Mouse (Mus musculus): ENCODE measurements around the gene Phyhipl. TPM values are rescaled to one million over a fixed set of nuclear protein-coding genes. Genes with fewer than 3 reads are reported as not detected.

Gene Phyhipl
- polyA plus RNA-seq, 1 experiment, result 0.08 TPM

DNA sequence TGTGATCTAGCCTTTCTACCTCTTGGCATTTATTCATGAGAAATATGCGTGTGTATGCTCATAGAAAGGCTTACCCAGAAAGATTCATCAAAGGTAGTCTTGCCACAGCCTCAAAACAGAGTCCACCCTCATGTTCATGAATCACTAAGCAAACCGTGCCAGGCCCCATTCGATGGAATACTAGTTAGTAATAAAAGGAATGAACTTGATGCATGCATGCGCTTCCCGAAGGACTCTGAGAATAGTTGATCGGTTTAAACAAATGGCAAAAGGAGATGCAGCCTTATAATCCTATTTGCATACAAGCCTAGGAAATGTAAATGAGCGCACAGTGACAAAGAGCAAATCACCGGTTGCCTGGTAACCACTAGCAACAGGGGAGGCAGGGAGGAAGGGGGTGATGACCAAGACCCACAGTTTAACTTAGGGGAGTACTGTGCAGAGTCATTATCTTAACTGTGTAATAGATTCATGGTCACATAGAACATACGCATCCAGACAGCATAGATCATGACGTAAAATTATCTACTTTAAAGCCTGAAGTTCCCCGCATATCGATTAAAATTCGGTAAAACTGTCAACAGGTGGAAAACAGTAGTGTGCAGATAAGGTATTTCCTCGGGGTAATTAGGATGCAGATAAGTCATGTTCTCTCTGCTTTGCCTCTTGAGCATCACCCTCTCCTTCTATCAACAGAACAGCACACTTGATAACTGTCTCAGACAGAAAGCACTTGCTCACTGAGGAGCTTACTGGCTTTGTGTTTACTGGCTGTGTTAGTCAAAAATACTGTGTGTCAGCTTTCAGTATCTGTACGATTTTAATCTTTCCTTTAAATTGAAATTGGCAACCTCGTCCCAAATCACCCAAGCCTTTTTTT is 3.8 kb downstream of the Phyhipl start:
- H3K27me3 ChIP-seq (ENCODE audit: control insufficient read depth, insufficient read depth, insufficient read length), result no peaks in the 10 kb centered on the region
- H3K36me3 ChIP-seq (ENCODE audit: control insufficient read depth, insufficient read depth), result no peaks in the 10 kb centered on the region
- no peaks in the 10 kb centered on the region for H3K79me2 ChIP-seq (ENCODE audit: control insufficient read depth, insufficient read depth)
- TF ChIP-seq SRF (IDR thresholded peaks at IDR 0.05; ENCODE audit: control insufficient read depth, insufficient read length, low read depth) (no peak), MAX (IDR thresholded peaks at IDR 0.05; ENCODE audit: low read depth) (no peak), CEBPB (IDR thresholded peaks at IDR 0.05; ENCODE audit: insufficient read depth, poor library complexity, severe bottlenecking) (no peak), POLR2A (IDR thresholded peaks at IDR 0.05; ENCODE audit: insufficient read length, low read depth) (no peak), REST (IDR thresholded peaks at IDR 0.05; ENCODE audit: insufficient read depth, insufficient read length) (no peak), POLR2AphosphoS2 (IDR thresholded peaks at IDR 0.05; ENCODE audit: insufficient read length, low read depth) (no peak), TCF3 (IDR thresholded peaks at IDR 0.05; ENCODE audit: insufficient read length, low read depth) (no peak), TCF12 (IDR thresholded peaks at IDR 0.05; ENCODE audit: insufficient read depth, poor library complexity, severe bottlenecking) (no peak), MYOG (IDR thresholded peaks at IDR 0.05; ENCODE audit: control insufficient read depth in 1 of 3, insufficient read depth in 1 of 3, insufficient read length in 2 of 3, low read depth in 2 of 3) (no peak)
- no peak overlapping the region for H3K4me2 ChIP-seq (ENCODE audit: low read depth)
- no peak overlapping the region for H3ac ChIP-seq (ENCODE audit: control insufficient read depth, insufficient read length)
- no peak overlapping the region for H3K4me3 ChIP-seq

DNA sequence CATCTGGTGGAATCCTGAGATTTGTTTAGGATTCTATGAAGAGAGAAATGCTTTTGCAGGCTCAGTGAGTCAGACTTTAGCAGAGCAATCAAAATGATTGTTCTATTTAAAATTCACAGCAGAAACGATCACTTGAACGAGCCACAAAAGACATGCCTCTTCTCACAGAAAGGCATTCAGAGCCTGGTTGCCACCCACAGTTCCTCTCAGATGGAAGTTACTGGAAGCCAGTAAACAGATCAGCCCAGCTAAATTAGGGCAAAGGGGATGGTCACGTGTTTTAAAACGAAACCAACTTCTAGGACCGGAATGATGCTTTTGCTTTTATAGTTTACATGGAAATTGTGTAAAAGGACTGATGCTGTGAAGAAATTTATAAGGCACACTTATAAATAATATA is 6.9 kb downstream of the Phyhipl start:
- TF ChIP-seq MYOG (IDR thresholded peaks at IDR 0.05; ENCODE audit: control insufficient read depth in 1 of 3, insufficient read depth in 1 of 3, insufficient read length in 2 of 3, low read depth in 2 of 3) (no peak), USF1 (IDR thresholded peaks at IDR 0.05; ENCODE audit: low read depth) (peak; percentile 44)

DNA sequence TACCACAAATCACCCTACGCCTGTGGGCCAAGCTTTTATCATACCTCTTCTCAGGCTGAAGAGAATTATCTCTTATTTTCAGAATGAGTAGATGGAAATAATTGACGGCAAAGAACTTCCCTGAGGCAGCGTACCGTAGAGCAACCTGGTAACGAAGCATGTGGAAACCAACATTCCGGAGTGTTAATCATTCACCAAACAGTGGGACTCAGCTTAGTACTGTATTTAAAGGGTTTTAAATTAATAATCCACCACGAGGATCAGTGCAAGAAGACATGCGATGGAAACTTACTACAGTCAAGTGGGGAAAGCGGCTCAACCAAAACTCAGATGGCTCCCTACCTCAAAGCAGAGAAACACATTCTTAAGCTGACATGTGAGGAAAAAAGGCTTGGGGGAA is 12.6 kb downstream of the Phyhipl start:
- TF ChIP-seq MAX (IDR thresholded peaks at IDR 0.05; ENCODE audit: low read depth), result no peak
- no peak for TF ChIP-seq POLR2A (IDR thresholded peaks at IDR 0.05; ENCODE audit: insufficient read length, low read depth)
- TF ChIP-seq USF1 (IDR thresholded peaks at IDR 0.05; ENCODE audit: low read depth), result no peak
- no peak for TF ChIP-seq MYOD1 (IDR thresholded peaks at IDR 0.05; ENCODE audit: control insufficient read depth in 1 of 3, insufficient read length in 2 of 3, low read depth in 2 of 3)
- TF ChIP-seq CEBPB (IDR thresholded peaks at IDR 0.05; ENCODE audit: insufficient read depth, poor library complexity, severe bottlenecking), result no peak
- TF ChIP-seq E2F4 (IDR thresholded peaks at IDR 0.05; ENCODE audit: insufficient read depth), result no peak
- no peak for TF ChIP-seq TCF3 (IDR thresholded peaks at IDR 0.05; ENCODE audit: insufficient read length, low read depth)
- TF ChIP-seq SRF (IDR thresholded peaks at IDR 0.05; ENCODE audit: control insufficient read depth, insufficient read length, low read depth), result no peak
- TF ChIP-seq REST (IDR thresholded peaks at IDR 0.05; ENCODE audit: insufficient read depth, insufficient read length), result no peak
- no peak for TF ChIP-seq TCF12 (IDR thresholded peaks at IDR 0.05; ENCODE audit: insufficient read depth, poor library complexity, severe bottlenecking)
- no peak for TF ChIP-seq POLR2AphosphoS2 (IDR thresholded peaks at IDR 0.05; ENCODE audit: insufficient read length, low read depth)
- no peak for TF ChIP-seq MYOG (IDR thresholded peaks at IDR 0.05; ENCODE audit: control insufficient read depth in 1 of 3, insufficient read depth in 1 of 3, insufficient read length in 2 of 3, low read depth in 2 of 3)
- no peak overlapping the region for H3K4me2 ChIP-seq (ENCODE audit: low read depth)
- H3K79me2 ChIP-seq (ENCODE audit: control insufficient read depth, insufficient read depth), result no peaks in the 10 kb centered on the region
- no peak overlapping the region for H3K4me3 ChIP-seq
- no peaks in the 10 kb centered on the region for H3K27me3 ChIP-seq (ENCODE audit: control insufficient read depth, insufficient read depth, insufficient read length)
- no peak overlapping the region for H3ac ChIP-seq (ENCODE audit: control insufficient read depth, insufficient read length)
- H3K36me3 ChIP-seq (ENCODE audit: control insufficient read depth, insufficient read depth), result no peaks in the 10 kb centered on the region

More for the DNA sequence above, 6.9 kb downstream of the Phyhipl start:
- Histone ChIP-seq H3ac (ENCODE audit: control insufficient read depth, insufficient read length) (no peak overlapping the region), H3K27me3 (ENCODE audit: control insufficient read depth, insufficient read depth, insufficient read length) (no peaks in the 10 kb centered on the region), H3K4me3 (no peak overlapping the region), H3K79me2 (ENCODE audit: control insufficient read depth, insufficient read depth) (no peaks in the 10 kb centered on the region), H3K36me3 (ENCODE audit: control insufficient read depth, insufficient read depth) (no peaks in the 10 kb centered on the region), H3K4me2 (ENCODE audit: low read depth) (no peak overlapping the region)

DNA sequence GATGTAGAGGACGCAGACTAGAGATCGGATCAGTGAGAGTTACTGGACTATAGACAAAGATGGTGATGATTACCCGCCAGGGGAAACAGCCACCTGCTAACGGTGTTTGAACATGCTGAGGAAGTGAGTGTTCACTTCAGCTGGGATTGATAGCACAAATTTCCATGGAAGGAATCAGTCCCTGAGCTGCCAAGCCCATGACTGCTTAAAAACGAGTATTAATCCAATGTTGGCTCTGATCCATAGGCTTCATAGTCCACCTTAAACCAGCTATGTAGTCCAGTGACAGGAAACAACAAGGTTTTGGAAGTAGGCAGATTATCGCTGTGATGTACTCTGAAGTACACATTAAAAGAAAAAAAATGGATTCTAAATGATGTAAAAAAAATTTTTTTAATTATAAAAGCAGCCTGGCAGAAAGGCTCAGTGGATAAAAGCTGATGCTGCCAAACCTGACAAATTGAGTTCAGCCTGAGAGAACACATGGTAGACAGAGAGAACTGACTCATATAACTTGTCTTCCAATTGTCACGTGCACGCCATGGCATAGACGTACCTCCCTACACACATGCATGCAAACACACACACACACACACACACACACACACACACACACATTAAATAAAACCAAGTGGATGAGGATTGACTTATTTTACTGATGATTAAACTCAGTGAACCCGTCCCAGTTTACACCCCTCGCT is 14.7 kb downstream of the Phyhipl start:
- TF ChIP-seq TCF3 (IDR thresholded peaks at IDR 0.05; ENCODE audit: insufficient read length, low read depth), result no peak
- no peak for TF ChIP-seq POLR2A (IDR thresholded peaks at IDR 0.05; ENCODE audit: insufficient read length, low read depth)
- no peak for TF ChIP-seq REST (IDR thresholded peaks at IDR 0.05; ENCODE audit: insufficient read depth, insufficient read length)
- TF ChIP-seq USF1 (IDR thresholded peaks at IDR 0.05; ENCODE audit: low read depth), result no peak
- H3K79me2 ChIP-seq (ENCODE audit: control insufficient read depth, insufficient read depth), result no peaks in the 10 kb centered on the region
- no peak overlapping the region for H3ac ChIP-seq (ENCODE audit: control insufficient read depth, insufficient read length)
- no peak overlapping the region for H3K4me3 ChIP-seq
- H3K36me3 ChIP-seq (ENCODE audit: control insufficient read depth, insufficient read depth), result no peaks in the 10 kb centered on the region
- H3K27me3 ChIP-seq (ENCODE audit: control insufficient read depth, insufficient read depth, insufficient read length), result no peaks in the 10 kb centered on the region
- no peak overlapping the region for H3K4me2 ChIP-seq (ENCODE audit: low read depth)

DNA sequence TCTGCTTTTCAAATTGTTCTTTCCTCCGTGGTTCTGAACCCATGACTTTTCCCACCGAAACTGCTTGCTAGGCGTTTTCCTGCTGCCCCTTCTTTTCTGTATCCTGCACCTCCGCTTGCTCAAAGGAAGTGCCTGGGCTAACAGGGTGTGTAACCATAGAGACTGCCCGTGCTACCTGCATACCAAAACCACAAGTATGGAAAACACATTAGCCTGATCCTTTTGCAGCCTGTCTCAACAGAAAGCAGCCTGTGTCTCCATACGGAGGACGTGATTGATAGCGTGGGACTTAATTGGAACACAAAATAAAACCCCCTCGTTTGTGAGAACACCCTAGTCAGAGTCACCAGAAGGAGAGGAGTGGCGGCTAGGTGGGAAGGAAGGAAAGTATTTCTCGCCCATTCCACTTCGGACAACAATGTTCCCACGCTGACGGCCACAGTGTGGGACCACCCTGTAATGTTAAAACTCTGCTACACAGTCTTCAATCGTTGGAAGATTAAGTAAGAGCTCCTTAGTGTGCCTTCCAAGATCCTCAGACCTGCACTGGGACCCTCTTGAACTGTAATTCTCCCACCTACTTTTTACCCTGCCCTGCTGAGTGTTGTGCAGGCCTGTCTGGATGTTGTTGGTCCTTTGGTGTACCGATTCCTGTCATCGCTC is 15.6 kb downstream of the Phyhipl start:
- H3K4me2 ChIP-seq (ENCODE audit: low read depth), result no peak overlapping the region

More for the DNA sequence above, 15.6 kb downstream of the Phyhipl start:
- H3K36me3 ChIP-seq (ENCODE audit: control insufficient read depth, insufficient read depth), result no peaks in the 10 kb centered on the region
- H3K79me2 ChIP-seq (ENCODE audit: control insufficient read depth, insufficient read depth), result no peaks in the 10 kb centered on the region
- TF ChIP-seq MAX (IDR thresholded peaks at IDR 0.05; ENCODE audit: low read depth), result no peak
- no peak for TF ChIP-seq POLR2AphosphoS2 (IDR thresholded peaks at IDR 0.05; ENCODE audit: insufficient read length, low read depth)
- TF ChIP-seq TCF3 (IDR thresholded peaks at IDR 0.05; ENCODE audit: insufficient read length, low read depth), result no peak
- no peak for TF ChIP-seq MYOG (IDR thresholded peaks at IDR 0.05; ENCODE audit: control insufficient read depth in 1 of 3, insufficient read depth in 1 of 3, insufficient read length in 2 of 3, low read depth in 2 of 3)
- no peak for TF ChIP-seq SRF (IDR thresholded peaks at IDR 0.05; ENCODE audit: control insufficient read depth, insufficient read length, low read depth)
- no peak for TF ChIP-seq USF1 (IDR thresholded peaks at IDR 0.05; ENCODE audit: low read depth)
- no peak for TF ChIP-seq E2F4 (IDR thresholded peaks at IDR 0.05; ENCODE audit: insufficient read depth)
- no peak for TF ChIP-seq CEBPB (IDR thresholded peaks at IDR 0.05; ENCODE audit: insufficient read depth, poor library complexity, severe bottlenecking)
- no peak for TF ChIP-seq POLR2A (IDR thresholded peaks at IDR 0.05; ENCODE audit: insufficient read length, low read depth)
- no peak for TF ChIP-seq MYOD1 (IDR thresholded peaks at IDR 0.05; ENCODE audit: control insufficient read depth in 1 of 3, insufficient read length in 2 of 3, low read depth in 2 of 3)
- TF ChIP-seq TCF12 (IDR thresholded peaks at IDR 0.05; ENCODE audit: insufficient read depth, poor library complexity, severe bottlenecking), result no peak
- no peak for TF ChIP-seq REST (IDR thresholded peaks at IDR 0.05; ENCODE audit: insufficient read depth, insufficient read length)
- no peaks in the 10 kb centered on the region for H3K27me3 ChIP-seq (ENCODE audit: control insufficient read depth, insufficient read depth, insufficient read length)
- H3ac ChIP-seq (ENCODE audit: control insufficient read depth, insufficient read length), result no peak overlapping the region
- no peak overlapping the region for H3K4me3 ChIP-seq

Data from myocyte (in vitro differentiated cells).